Mouse (Mus musculus) cerebellum, adult 8-10 months (tissue): ENCODE results near the gene Ryr2.

Experiments
- DNase-seq: peaks from one replicate; pipeline ENCODE4 v3.0.0; 2022

Ryr2 gene

GRCm38 (mm10) chr13:11933334-11933733 is 173.4 kb downstream of the Ryr2 start:
- DNase-seq, result no peak

GRCm38 (mm10) chr13:11928709-11929108 is 178.0 kb downstream of the Ryr2 start:
- DNase-seq, result peak; percentile 41

GRCm38 (mm10) chr13:11927727-11928126 is 179.0 kb downstream of the Ryr2 start:
- no peak for DNase-seq

GRCm38 (mm10) chr13:11926720-11927500 is 179.8 kb downstream of the Ryr2 start:
- peak; percentile 37 for DNase-seq

GRCm38 (mm10) chr13:11926215-11926614 is 180.5 kb downstream of the Ryr2 start:
- DNase-seq, result no peak

GRCm38 (mm10) chr13:11924732-11925131 is 182.0 kb downstream of the Ryr2 start:
- no peak for DNase-seq

GRCm38 (mm10) chr13:11920495-11920894 is 186.2 kb downstream of the Ryr2 start:
- DNase-seq, result no peak

GRCm38 (mm10) chr13:11919448-11919847 is 187.3 kb downstream of the Ryr2 start:
- no peak for DNase-seq

- no peak for DNase-seq
Observed at GRCm38 (mm10) chr13:11915619-11916018, 191.1 kb downstream of the Ryr2 start.

GRCm38 (mm10) chr13:11914682-11915081 is 192.1 kb downstream of the Ryr2 start:
- no peak for DNase-seq

GRCm38 (mm10) chr13:11912208-11912607 is 194.5 kb downstream of the Ryr2 start:
- DNase-seq, result no peak

GRCm38 (mm10) chr13:11908123-11908522 is 198.6 kb downstream of the Ryr2 start:
- no peak for DNase-seq

GRCm38 (mm10) chr13:11905126-11905525 is 201.6 kb downstream of the Ryr2 start:
- no peak for DNase-seq

GRCm38 (mm10) chr13:11903272-11903671 is 203.5 kb downstream of the Ryr2 start:
- DNase-seq, result no peak

- DNase-seq, result no peak
Observed at GRCm38 (mm10) chr13:11902856-11903255, 203.9 kb downstream of the Ryr2 start.

GRCm38 (mm10) chr13:11900631-11901030 is 206.1 kb downstream of the Ryr2 start:
- DNase-seq, result no peak

GRCm38 (mm10) chr13:11895631-11896030 is 211.1 kb downstream of the Ryr2 start:
- no peak for DNase-seq

GRCm38 (mm10) chr13:11891739-11892138 is 215.0 kb downstream of the Ryr2 start:
- DNase-seq, result peak; percentile 57

- no peak for DNase-seq
Observed at GRCm38 (mm10) chr13:11891115-11891514, 215.6 kb downstream of the Ryr2 start.

GRCm38 (mm10) chr13:11884175-11884574 is 222.6 kb downstream of the Ryr2 start:
- DNase-seq, result no peak

- DNase-seq, result no peak
Observed at GRCm38 (mm10) chr13:11882359-11882758, 224.4 kb downstream of the Ryr2 start.

- no peak for DNase-seq
Observed at GRCm38 (mm10) chr13:11880503-11881227, 226.1 kb downstream of the Ryr2 start.

- no peak for DNase-seq
Observed at GRCm38 (mm10) chr13:11879037-11879436, 227.7 kb downstream of the Ryr2 start.

GRCm38 (mm10) chr13:11874852-11875251 is 231.9 kb downstream of the Ryr2 start:
- DNase-seq, result no peak
